Mouse (Mus musculus) C2C12 (cell line): Measurements from ENCODE around the gene Rplp0.

Experiments
- CTCF ChIP-seq: IDR thresholded peaks from one replicate; pipeline ENCODE4 v1.5.1; 2011; ENCODE audit not compliant: control insufficient read depth, insufficient read depth, insufficient read length
- FOSL1 ChIP-seq: IDR thresholded peaks from one replicate; pipeline ENCODE4 v1.8.0; 2011; ENCODE audit warnings: mild to moderate bottlenecking, low read length; ENCODE audit not compliant: poor library complexity, insufficient read depth, severe bottlenecking
- USF1 ChIP-seq: IDR thresholded peaks from one replicate; pipeline ENCODE4 v1.6.1; 2011; ENCODE audit warnings: low read depth, mild to moderate bottlenecking, control low read depth, moderate library complexity

- TF ChIP-seq CTCF, result no peak
- no peak for TF ChIP-seq USF1
- no peak for TF ChIP-seq FOSL1
These were observed 8.7 kb upstream of the Rplp0 start for GRCm38 (mm10) chr5:115550482-115551005.
